Mouse (Mus musculus) hindbrain, embryonic 16.5 days (tissue): ENCODE measurements around the gene Hmgn2. TPM values are rescaled to one million over a fixed set of nuclear protein-coding genes. Genes with fewer than 3 reads are reported as not detected.
"Not testable (repeated sequence)": the region's sequence is repeated elsewhere in the genome, so short reads cannot be mapped to it uniquely, and the experiment has no call there.

Experiments used
- ATAC-seq: fragments of 200-750 bp; cut with Nextera tagmentation; 2 replicates; pipeline ENCODE4 v1.8.0; 2017; ENCODE audit warnings: moderate TSS enrichment, moderate library complexity
- H3K27ac ChIP-seq: fragments of 300-500 bp; sonication (generic); 2 replicates; pipeline ENCODE4 v1.5.1; 2014; ENCODE audit warnings: low read depth, mild to moderate bottlenecking, control low read depth, low read length, moderate library complexity
- H3K27me3 ChIP-seq: fragments of 300-500 bp; sonication (generic); replicated peaks from 2 replicates; pipeline ENCODE4 v1.6.1; 2014; ENCODE audit warnings: low read length; ENCODE audit not compliant: control insufficient read depth, insufficient read depth
- H3K36me3 ChIP-seq: fragments of 300-500 bp; sonication (generic); 2 replicates; pipeline ENCODE4 v1.6.1; 2014; ENCODE audit warnings: mild to moderate bottlenecking, low read length, moderate library complexity, mixed read lengths; ENCODE audit not compliant: control insufficient read depth, insufficient read depth
- H3K4me1 ChIP-seq: fragments of 300-500 bp; sonication (generic); 2 replicates; pipeline ENCODE4 v1.6.1; 2014; ENCODE audit warnings: low read depth, low read length; ENCODE audit not compliant: control insufficient read depth, insufficient read depth
- H3K4me2 ChIP-seq: fragments of 300-500 bp; sonication (generic); 2 replicates; pipeline ENCODE4 v1.6.1; 2014; ENCODE audit warnings: mild to moderate bottlenecking, low read length, control low read depth, moderate library complexity
- H3K4me3 ChIP-seq: fragments of 300-500 bp; sonication (generic); 2 replicates; pipeline ENCODE4 v1.5.1; 2014; ENCODE audit warnings: mild to moderate bottlenecking, low read length, control low read depth, moderate library complexity
- H3K9ac ChIP-seq: fragments of 300-500 bp; sonication (generic); 2 replicates; pipeline ENCODE4 v1.6.1; 2014; ENCODE audit warnings: low read depth, mild to moderate bottlenecking, control low read depth, low read length, moderate library complexity
- H3K9me3 ChIP-seq: fragments of 300-500 bp; sonication (generic); 2 replicates; pipeline ENCODE4 v1.6.1; 2014; ENCODE audit warnings: mild to moderate bottlenecking, low read length, moderate library complexity; ENCODE audit not compliant: control insufficient read depth
- WGBS: fragments of 180-500 bp; shearing (Covaris S2); extraction: QIAGEN DNeasy Blood & Tissue Kit; methylation state at CpG from one replicate; pipeline ENCODE4 v1.1.7; 2014; 5-methylcytosine and 5-hydroxymethylcytosine counted together
- polyA plus RNA-seq: library from polyadenylated mRNA; unstranded; fragments of >200 nt; fragmentation: Nextera tagmentation; extraction: Ambion mirVana; gene quantifications from 2 replicates; pipeline ENCODE4 v1.2.1, GENCODE M21; 2015

The Hmgn2 gene
- polyA plus RNA-seq, 1 experiment from 2014 or later: 909 TPM

DNA sequence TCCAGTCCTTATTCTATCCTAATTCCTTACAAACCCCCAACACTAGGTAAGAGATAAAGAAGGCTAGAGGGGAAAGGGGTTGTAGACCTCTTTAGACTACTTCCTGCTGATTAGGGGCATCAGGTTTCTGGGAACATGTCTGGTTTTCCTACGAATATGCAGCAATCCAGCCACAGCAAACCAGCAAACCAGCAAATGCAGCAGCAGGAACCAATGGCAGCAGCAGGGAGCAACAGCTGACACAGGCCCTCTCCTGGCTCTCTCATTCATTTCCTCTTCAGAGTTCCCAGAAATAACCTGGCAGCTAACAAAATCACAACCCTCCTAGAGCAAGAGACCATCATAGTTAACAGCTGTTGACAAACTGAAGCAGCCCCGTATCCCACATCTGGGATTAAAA is 30.4 kb downstream of the Hmgn2 start:
- WGBS: 53% methylated on average over 2 of the region's 2 CpGs
- Histone ChIP-seq H3K4me1 (no peaks in the 10 kb centered on the region), H3K27me3 (no peaks in the 10 kb centered on the region), H3K4me2 (no peak overlapping the region), H3K9ac (no peak overlapping the region), H3K9me3 (no peaks in the 10 kb centered on the region), H3K27ac (no peak overlapping the region), H3K36me3 (no peaks in the 10 kb centered on the region), H3K4me3 (no peak overlapping the region)
- ATAC-seq: no peak

DNA sequence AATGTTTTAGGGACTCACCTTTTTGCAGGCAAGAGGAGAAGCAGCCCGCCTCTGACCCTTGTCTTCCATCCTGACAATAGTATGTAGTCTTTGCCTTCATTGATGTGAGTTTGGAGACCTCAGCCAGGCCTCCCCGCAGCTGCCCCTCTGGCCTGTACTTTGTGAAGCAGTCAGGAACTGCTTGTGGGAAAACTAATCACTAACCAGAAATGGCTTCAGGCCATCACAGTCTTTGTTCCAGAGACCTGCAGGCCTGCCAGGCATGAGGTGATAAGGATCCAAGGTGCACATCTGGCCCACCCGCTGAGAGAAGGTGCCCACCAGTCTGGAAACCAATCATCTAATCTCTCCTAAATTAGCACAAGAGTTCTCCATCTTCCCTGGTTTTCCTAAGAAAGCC is 36.7 kb downstream of the Hmgn2 start:
- ATAC-seq: no peak
- Histone ChIP-seq H3K9ac (no peak overlapping the region), H3K27ac (no peak overlapping the region), H3K27me3 (no peaks in the 10 kb centered on the region), H3K4me1 (no peaks in the 10 kb centered on the region), H3K4me3 (no peak overlapping the region), H3K36me3 (no peaks in the 10 kb centered on the region), H3K4me2 (no peak overlapping the region), H3K9me3 (no peaks in the 10 kb centered on the region)
- 86% methylated on average over 3 of the region's 3 CpGs for WGBS

DNA sequence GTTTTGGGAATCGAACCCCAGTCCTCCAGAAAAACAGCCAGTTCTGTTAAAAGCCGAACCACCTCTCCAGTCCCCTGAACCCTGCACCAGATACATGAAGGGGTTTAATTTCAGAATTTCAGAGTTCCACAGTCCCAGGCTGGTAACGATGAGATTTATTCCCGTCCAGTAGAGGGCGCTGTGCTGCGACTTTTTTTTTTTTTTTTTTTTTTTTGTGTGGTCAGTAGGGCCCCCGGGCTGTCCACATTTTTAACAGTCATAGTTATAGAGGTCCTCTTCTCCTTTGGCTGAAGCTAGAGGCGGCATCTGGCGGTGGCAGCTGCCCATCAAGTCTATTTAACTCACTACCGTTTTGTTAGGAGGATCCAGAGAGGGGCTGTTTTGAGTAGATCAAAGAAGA is 37.1 kb downstream of the Hmgn2 start:
- no peak overlapping the region for H3K27ac ChIP-seq
- no peaks in the 10 kb centered on the region for H3K36me3 ChIP-seq
- H3K27me3 ChIP-seq: no peaks in the 10 kb centered on the region
- no peaks in the 10 kb centered on the region for H3K9me3 ChIP-seq
- no peak overlapping the region for H3K4me2 ChIP-seq
- ATAC-seq: no peak
- 12% methylated on average over 10 of the region's 10 CpGs for WGBS
- no peaks in the 10 kb centered on the region for H3K4me1 ChIP-seq
- H3K9ac ChIP-seq: no peak overlapping the region
- no peak overlapping the region for H3K4me3 ChIP-seq

DNA sequence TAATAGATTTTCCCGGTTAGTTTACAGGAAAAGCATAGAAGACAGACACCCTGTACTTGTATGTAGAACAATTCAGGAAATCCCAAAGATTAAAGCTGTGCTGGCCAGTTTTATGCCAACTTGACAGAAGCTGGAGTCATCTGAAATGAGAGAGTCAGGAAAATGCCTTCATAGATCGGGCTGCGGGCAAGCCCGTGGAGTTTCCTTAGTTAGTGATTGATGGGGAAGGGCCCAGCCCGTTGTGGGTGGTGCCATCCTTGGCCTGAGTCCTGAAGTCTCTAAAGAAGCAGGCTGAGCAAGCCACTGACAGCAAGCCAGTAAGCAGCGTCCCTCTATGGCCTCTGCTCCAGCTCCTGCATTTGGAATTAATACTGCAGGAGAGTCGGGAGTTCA is 39.2 kb downstream of the Hmgn2 start:
- Histone ChIP-seq H3K27ac (no peak overlapping the region), H3K4me3 (no peak overlapping the region), H3K9ac (no peak overlapping the region), H3K4me2 (no peak overlapping the region), H3K4me1 (no peaks in the 10 kb centered on the region), H3K27me3 (no peaks in the 10 kb centered on the region), H3K36me3 (no peaks in the 10 kb centered on the region), H3K9me3 (no peaks in the 10 kb centered on the region)
- ATAC-seq: no peak
- WGBS: 44% methylated on average over 7 of the region's 7 CpGs

DNA sequence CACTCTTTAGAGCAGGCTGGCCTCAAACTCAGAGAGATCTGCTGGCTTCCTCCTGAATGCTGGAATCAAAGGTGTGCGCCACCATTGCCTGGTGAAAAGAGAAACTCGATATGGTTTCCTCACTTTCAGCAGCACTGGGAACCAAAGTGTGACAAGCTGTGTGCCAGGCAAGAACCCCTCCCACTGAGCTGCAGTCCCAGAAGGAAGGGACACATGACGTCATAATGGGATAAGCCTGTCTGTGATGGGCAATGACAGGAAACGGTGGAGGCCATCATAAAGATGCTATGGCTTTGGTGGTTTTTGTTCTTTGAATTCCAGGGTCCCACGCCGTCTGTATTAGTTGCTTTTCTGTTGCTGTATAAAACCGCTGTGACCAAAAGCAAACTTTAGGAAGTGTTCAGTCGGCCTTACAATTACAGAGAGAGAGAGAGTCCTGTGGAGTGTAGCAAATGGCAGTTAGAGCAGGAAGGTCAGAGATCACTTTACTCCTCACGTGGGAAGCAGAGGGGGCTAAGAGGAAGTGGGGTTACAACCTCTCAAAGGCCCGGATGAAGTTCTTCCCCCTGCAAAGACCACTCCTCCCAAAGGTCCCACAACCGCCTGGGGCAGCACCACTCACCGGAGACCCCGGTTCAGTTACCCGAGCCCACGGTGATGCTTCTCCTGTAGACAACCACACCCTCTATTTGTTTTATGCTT is 39.7 kb downstream of the Hmgn2 start:
- Histone ChIP-seq H3K9ac (no peak overlapping the region), H3K36me3 (no peaks in the 10 kb centered on the region), H3K4me3 (no peak overlapping the region), H3K27ac (no peak overlapping the region), H3K9me3 (no peaks in the 10 kb centered on the region), H3K4me2 (no peak overlapping the region), H3K4me1 (no peaks in the 10 kb centered on the region), H3K27me3 (no peaks in the 10 kb centered on the region)
- ATAC-seq: no peak
- WGBS: 64% methylated on average over 15 of the region's 15 CpGs

DNA sequence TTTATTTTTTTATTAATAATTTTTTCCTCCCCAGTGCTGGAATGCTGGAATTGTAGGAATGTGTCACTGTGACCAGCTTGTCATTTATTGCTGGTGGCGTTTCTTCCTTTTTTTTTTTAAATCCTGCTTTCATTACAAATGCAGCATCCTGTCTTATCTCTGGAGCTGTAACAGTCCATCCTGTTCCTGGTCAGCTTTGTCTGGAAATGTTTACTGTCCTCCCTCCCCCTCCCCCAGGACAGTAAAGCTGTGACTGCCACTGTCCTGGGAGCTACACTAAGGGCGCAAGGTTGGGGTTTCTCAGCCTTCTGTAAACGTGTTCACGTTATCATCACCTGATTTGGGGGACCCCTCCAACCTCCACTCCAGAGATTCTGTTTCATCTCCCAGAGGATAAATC is 43.2 kb downstream of the Hmgn2 start:
- Histone ChIP-seq H3K9ac (no peak overlapping the region), H3K36me3 (no peaks in the 10 kb centered on the region), H3K4me3 (no peak overlapping the region), H3K9me3 (no peaks in the 10 kb centered on the region), H3K27ac (no peak overlapping the region), H3K4me2 (no peak overlapping the region), H3K27me3 (no peaks in the 10 kb centered on the region), H3K4me1 (no peaks in the 10 kb centered on the region)
- no peak for ATAC-seq
- WGBS: 83% methylated on average over 4 of the region's 4 CpGs

DNA sequence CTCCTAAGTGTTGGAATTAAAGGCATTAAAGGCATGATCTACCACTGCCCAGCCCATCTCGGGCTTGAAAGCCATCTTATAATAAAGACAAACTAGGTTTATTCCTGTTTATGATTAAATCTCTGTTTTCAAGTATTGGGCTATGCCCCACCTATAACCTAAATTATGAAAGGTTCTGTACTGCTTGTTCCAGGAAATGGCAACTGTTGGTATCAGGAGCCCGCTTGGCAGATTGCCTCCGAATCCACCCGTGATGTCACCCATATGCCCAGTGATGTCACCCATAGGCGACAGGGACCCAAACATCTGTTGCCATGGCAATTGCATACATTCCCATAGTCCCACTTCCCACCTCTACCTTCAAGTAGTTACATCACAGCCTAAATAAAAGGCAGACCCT is 44.7 kb downstream of the Hmgn2 start:
- Histone ChIP-seq H3K27ac (no peak overlapping the region), H3K27me3 (no peaks in the 10 kb centered on the region), H3K9ac (no peak overlapping the region), H3K9me3 (no peaks in the 10 kb centered on the region), H3K4me1 (no peaks in the 10 kb centered on the region), H3K4me2 (no peak overlapping the region), H3K36me3 (no peaks in the 10 kb centered on the region), H3K4me3 (no peak overlapping the region)
- 92% methylated on average over 5 of the region's 5 CpGs for WGBS
- no peak for ATAC-seq

DNA sequence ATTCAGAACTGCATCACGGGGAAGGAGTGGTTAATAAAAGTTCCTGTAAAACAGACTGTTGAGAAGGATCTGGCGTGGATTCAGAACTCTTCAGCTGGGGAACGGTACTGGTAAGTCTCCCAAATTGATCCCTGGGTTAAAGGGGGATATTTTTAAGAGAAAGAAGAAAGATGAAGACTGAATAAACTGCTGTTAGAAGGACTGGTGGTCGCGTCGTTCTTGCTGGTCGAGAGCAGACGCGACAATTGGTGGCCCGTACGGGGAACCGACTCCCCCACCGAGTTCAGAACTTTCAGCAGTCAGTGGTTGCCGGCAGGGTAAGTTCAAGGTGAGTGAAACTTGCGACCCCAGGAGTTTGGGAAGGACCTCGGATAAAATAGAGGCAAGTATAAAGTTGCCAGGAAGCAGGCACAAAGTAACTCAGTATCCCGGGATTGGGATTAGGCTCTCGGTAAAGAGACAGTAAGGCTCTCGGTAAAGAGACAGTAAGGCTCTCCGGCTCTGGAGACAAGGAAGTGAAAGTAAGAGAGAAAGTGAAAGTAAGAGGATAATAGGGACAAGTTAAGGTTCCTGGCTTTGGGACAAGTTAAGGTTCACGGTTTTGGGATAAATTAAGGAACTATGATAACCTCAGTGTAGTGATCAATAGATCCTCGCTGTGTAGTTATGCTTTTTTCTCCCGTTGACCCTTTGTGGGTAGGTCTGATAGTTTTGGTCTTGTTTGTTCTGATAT is 50.2 kb downstream of the Hmgn2 start:
- not testable (repeated sequence) for H3K27ac ChIP-seq, H3K4me1 ChIP-seq, H3K9ac ChIP-seq, H3K27me3 ChIP-seq, H3K4me3 ChIP-seq, H3K9me3 ChIP-seq, ATAC-seq, H3K36me3 ChIP-seq, H3K4me2 ChIP-seq
- WGBS: 88% methylated on average over 15 of the region's 23 CpGs
